Mouse (Mus musculus) erythroid progenitor cell, adult 5-6 weeks (primary cell): ENCODE measurements around the gene Fcor. TPM values are rescaled to one million over a fixed set of nuclear protein-coding genes. Genes with fewer than 3 reads are reported as not detected.

ENCODE experiments used
- ATAC-seq: replicated peaks from 2 replicates; pipeline ENCODE4 v1.8.0; 2016; ENCODE audit warnings: moderate number of reproducible peaks, mild to moderate bottlenecking, moderate TSS enrichment, inconsistent platforms; ENCODE audit not compliant: poor library complexity, low FRiP score, severe bottlenecking
- total RNA-seq, 2 experiments: library from RNA; stranded (forward) in 1 of 2; stranded (reverse) in 1 of 2; fragments of 150-400 nt in 1 of 2; fragments of 186-747, 209-891 nt in 1 of 2; gene quantifications; 2 replicates each; pipeline versions ENCODE4 v1.2.3 to v1.2.4; 2015 to 2017; ENCODE audit warnings: low replicate concordance in 2 of 2

Fcor gene
- total RNA-seq, 2 experiments from 2014 or later: not detected

- ATAC-seq: no peak
Measured at GRCm38 (mm10) chr8:3625445-3625844, 46.7 kb downstream of the Fcor start, which contains the start of gene Pcp2. Gene Pcp2, minus strand, starts transcription at chr8:3625545.

- no peak for ATAC-seq
Measured at GRCm38 (mm10) chr8:3622119-3622518, 50.0 kb downstream of the Fcor start.

- ATAC-seq: peak; percentile 91
Measured at GRCm38 (mm10) chr8:3621199-3621970, 50.8 kb downstream of the Fcor start, which contains the start of the genes Xab2 and Pet100. Gene Xab2, minus strand, starts transcription at chr8:3621316. Gene Pet100, plus strand, starts transcription at chr8:3621548.

Other genes starting within 250 kb of the Fcor start
- gene Pex11g, start 204.7 kb downstream of the Fcor start, total RNA-seq (2015; ENCODE audit: low replicate concordance): 0.72 TPM in 1 of 2 replicates, not detected in the other
- not detected in 2 replicates for gene Pex11g, start 204.7 kb downstream of the Fcor start, total RNA-seq (2017; ENCODE audit: low replicate concordance)
- gene Tex45, start 201.5 kb downstream of the Fcor start, total RNA-seq (2015; ENCODE audit: low replicate concordance): not detected in 2 replicates
- gene Tex45, start 201.5 kb downstream of the Fcor start, total RNA-seq (2017; ENCODE audit: low replicate concordance): not detected in 2 replicates
- gene Zfp358, start 179.2 kb downstream of the Fcor start, total RNA-seq (2015; ENCODE audit: low replicate concordance): 2.9 TPM in 1 of 2 replicates, not detected in the other
- gene Zfp358, start 179.2 kb downstream of the Fcor start, total RNA-seq (2017; ENCODE audit: low replicate concordance): 2.0 TPM in 1 of 2 replicates, not detected in the other
- 45.3 and 65.2 TPM in 2 replicates for gene Mcoln1, start 171.9 kb downstream of the Fcor start, total RNA-seq (2015; ENCODE audit: low replicate concordance)
- gene Mcoln1, start 171.9 kb downstream of the Fcor start, total RNA-seq (2017; ENCODE audit: low replicate concordance): 82.9 and 267 TPM in 2 replicates
- gene Pnpla6, start 157.0 kb downstream of the Fcor start, total RNA-seq (2015; ENCODE audit: low replicate concordance): 110 and 131 TPM in 2 replicates
- 147 and 272 TPM in 2 replicates for gene Pnpla6, start 157.0 kb downstream of the Fcor start, total RNA-seq (2017; ENCODE audit: low replicate concordance)
- gene C330021F23Rik, start 104.4 kb downstream of the Fcor start, total RNA-seq (2015; ENCODE audit: low replicate concordance): not detected in 2 replicates
- not detected in 2 replicates for gene C330021F23Rik, start 104.4 kb downstream of the Fcor start, total RNA-seq (2017; ENCODE audit: low replicate concordance)
- gene Camsap3, start 85.1 kb downstream of the Fcor start, total RNA-seq (2015; ENCODE audit: low replicate concordance): not detected in 2 replicates
- gene Camsap3, start 85.1 kb downstream of the Fcor start, total RNA-seq (2017; ENCODE audit: low replicate concordance): not detected in 2 replicates
- 8.8 and 12.3 TPM in 2 replicates for gene Xab2, start 51.0 kb downstream of the Fcor start, total RNA-seq (2015; ENCODE audit: low replicate concordance)
- gene Xab2, start 51.0 kb downstream of the Fcor start, total RNA-seq (2017; ENCODE audit: low replicate concordance): 30.6 and 36.8 TPM in 2 replicates
- 48.6 and 125 TPM in 2 replicates for gene Pet100, start 50.8 kb downstream of the Fcor start, total RNA-seq (2015; ENCODE audit: low replicate concordance)
- gene Pet100, start 50.8 kb downstream of the Fcor start, total RNA-seq (2017; ENCODE audit: low replicate concordance): 65.1 and 137 TPM in 2 replicates
- not detected in 2 replicates for gene Pcp2, start 46.8 kb downstream of the Fcor start, total RNA-seq (2015; ENCODE audit: low replicate concordance)
- gene Pcp2, start 46.8 kb downstream of the Fcor start, total RNA-seq (2017; ENCODE audit: low replicate concordance): not detected in 2 replicates
- 32.7 and 56.9 TPM in 2 replicates for gene Stxbp2, start 41.4 kb downstream of the Fcor start, total RNA-seq (2015; ENCODE audit: low replicate concordance)
- gene Stxbp2, start 41.4 kb downstream of the Fcor start, total RNA-seq (2017; ENCODE audit: low replicate concordance): 34.7 and 49.1 TPM in 2 replicates
- gene Retn, start 16.6 kb downstream of the Fcor start, total RNA-seq (2015; ENCODE audit: low replicate concordance): not detected in 2 replicates
- not detected in 2 replicates for gene Retn, start 16.6 kb downstream of the Fcor start, total RNA-seq (2017; ENCODE audit: low replicate concordance)
- gene Mcemp1, start 6.6 kb downstream of the Fcor start, total RNA-seq (2015; ENCODE audit: low replicate concordance): 13.4 and 36.4 TPM in 2 replicates
- 4.1 and 11.6 TPM in 2 replicates for gene Mcemp1, start 6.6 kb downstream of the Fcor start, total RNA-seq (2017; ENCODE audit: low replicate concordance)
- 5.4 and 6.1 TPM in 2 replicates for gene Trappc5, start 3.9 kb upstream of the Fcor start, total RNA-seq (2015; ENCODE audit: low replicate concordance)
- gene Trappc5, start 3.9 kb upstream of the Fcor start, total RNA-seq (2017; ENCODE audit: low replicate concordance): 5.1 and 5.4 TPM in 2 replicates
- 2.9 TPM in 1 of 2 replicates, not detected in the other for gene Fcer2a, start 21.8 kb upstream of the Fcor start, total RNA-seq (2015; ENCODE audit: low replicate concordance)
- 1.2 TPM in 1 of 2 replicates, not detected in the other for gene Fcer2a, start 21.8 kb upstream of the Fcor start, total RNA-seq (2017; ENCODE audit: low replicate concordance)
- gene Clec4g, start 48.3 kb upstream of the Fcor start, total RNA-seq (2015; ENCODE audit: low replicate concordance): not detected in 2 replicates
- not detected in 2 replicates for gene Clec4g, start 48.3 kb upstream of the Fcor start, total RNA-seq (2017; ENCODE audit: low replicate concordance)
- gene Cd209a, start 76.6 kb upstream of the Fcor start, total RNA-seq (2015; ENCODE audit: low replicate concordance): 5.4 TPM in 1 of 2 replicates, not detected in the other
- gene Cd209a, start 76.6 kb upstream of the Fcor start, total RNA-seq (2017; ENCODE audit: low replicate concordance): 3.0 and 5.1 TPM in 2 replicates
- gene Cd209e, start 181.9 kb upstream of the Fcor start, total RNA-seq (2015; ENCODE audit: low replicate concordance): not detected in 2 replicates
- not detected in 2 replicates for gene Cd209e, start 181.9 kb upstream of the Fcor start, total RNA-seq (2017; ENCODE audit: low replicate concordance)
- gene Cd209d, start 206.2 kb upstream of the Fcor start, total RNA-seq (2015; ENCODE audit: low replicate concordance): not detected in 2 replicates
- not detected in 2 replicates for gene Cd209d, start 206.2 kb upstream of the Fcor start, total RNA-seq (2017; ENCODE audit: low replicate concordance)